Mouse (Mus musculus): Measurements from ENCODE around the gene Atp8b5.
A peak's percentile ranks its signal among the peaks of the same experiment; 100 is the strongest.

Atp8b5 gene

DNA sequence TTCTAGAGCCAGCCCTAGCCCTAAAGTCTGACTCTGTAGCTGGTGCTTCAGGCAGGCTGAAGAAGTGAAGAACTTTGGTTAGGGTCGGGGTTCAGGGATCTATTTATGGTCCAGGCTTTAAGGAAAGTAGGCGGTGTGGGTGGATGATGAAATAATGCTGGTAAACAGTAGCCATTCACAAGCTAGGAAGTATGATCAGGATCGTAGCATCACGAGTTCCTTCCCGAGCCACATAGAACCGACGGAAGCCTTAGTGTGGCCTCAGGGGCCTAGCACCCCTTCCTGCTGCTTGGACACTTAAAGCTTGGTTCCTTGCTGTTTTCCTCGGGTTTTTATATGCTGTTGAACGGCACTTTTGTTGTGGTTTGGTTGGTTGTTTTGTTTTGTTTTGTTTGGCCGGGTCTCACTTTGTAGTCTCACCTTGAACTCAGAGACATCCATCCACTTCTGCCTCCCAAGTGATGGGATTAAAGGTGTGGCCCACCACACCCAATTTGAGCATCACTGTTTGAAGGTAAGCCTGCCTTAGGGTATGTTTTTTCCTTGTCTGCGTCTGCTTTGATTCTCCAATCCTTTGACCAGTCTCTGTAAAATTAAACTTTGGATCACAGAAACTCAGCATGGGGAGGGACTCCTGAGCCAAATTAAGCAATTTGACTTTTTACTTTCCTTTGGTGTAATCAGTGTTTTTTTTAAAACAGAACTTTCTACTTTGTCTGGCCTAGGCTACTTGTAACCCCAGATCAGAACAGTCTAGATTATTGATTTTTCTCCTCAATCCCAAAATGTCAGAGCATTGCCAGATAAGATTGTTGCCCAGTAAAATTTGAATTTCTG lies 116.5 kb downstream of the Atp8b5 start:
- no peak for DNase-seq (ENCODE audit: low spot score in 2 of 2)

DNA sequence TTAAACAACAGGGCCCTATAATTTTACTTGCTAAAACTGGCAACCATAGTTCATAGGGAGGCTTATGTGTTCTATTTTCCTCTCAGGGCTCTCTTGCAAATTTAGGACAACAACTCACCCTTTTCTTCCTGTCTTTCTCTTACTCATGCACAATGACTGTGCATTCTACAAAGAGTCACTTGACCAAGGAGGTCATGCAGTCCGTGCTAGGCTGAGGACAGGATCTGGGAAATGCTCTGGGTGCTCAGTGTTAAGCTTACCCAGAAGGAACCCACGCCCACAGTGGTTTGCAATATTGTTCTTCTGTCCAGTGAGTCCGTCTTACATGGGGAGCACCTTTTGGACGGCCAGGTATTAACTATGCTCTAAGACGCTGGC lies 117.1 kb downstream of the Atp8b5 start:
- no peak for DNase-seq (ENCODE audit: low spot score in 2 of 2)

DNA sequence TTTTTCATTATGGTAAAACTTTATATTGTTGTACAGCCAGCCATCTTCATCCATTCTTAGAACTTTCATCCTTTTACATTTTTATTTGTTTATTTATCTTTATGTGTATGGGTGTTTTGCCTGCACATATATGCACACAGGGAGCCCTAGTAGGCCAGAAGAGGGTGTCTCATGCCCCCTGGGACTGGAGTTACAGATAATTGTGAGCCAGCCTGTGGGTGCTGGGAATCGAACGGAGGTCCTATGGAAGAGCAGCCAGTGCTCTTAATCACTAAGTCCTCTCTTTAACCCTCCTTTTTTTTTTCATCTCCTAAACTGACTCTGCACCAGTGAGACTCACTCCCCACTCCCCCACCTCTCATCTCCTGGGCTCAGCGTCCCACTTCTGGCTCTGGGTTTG lies 117.6 kb downstream of the Atp8b5 start:
- DNase-seq (ENCODE audit: low spot score in 2 of 2) = no peak

DNA sequence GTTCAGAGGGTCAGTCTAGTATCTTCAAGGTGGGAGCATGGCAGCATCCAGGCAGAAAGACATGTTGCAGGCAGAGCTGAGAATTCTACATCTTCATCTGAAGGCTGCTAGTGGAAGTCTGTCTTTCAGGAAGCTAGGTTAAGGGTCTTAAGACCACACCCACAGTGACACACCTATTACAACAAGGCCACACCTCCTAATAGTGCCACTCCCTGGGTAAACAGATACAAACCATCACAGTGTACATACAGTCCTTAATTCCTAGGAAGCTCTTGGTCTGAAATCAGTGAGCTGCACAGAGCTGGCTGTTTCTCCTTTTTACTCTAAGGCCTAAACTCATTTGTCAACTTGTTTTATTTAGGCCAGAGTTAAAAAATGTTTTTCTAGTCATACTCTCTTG lies 120.0 kb downstream of the Atp8b5 start:
- no peak for DNase-seq (ENCODE audit: low spot score in 2 of 2)

DNA sequence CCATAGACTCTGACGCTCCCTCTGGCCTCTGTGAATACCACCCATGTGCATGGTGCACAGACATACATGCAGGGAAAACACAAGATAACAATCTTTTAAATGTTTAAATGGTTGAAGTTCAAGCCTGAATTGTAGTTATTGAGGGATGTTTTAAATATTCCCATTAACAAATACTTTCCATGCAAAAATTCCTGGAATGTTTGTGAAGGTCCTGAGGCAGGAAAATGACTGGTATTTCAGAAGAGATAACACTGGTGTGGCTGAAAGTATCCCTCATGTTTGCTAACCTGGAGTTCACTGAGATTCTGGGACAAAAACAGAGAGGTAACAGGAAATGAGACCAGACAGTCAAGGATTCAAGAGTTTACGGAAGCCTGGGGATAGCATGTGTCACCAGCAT lies 122.4 kb downstream of the Atp8b5 start:
- DNase-seq (ENCODE audit: low spot score in 2 of 2) = no peak

DNA sequence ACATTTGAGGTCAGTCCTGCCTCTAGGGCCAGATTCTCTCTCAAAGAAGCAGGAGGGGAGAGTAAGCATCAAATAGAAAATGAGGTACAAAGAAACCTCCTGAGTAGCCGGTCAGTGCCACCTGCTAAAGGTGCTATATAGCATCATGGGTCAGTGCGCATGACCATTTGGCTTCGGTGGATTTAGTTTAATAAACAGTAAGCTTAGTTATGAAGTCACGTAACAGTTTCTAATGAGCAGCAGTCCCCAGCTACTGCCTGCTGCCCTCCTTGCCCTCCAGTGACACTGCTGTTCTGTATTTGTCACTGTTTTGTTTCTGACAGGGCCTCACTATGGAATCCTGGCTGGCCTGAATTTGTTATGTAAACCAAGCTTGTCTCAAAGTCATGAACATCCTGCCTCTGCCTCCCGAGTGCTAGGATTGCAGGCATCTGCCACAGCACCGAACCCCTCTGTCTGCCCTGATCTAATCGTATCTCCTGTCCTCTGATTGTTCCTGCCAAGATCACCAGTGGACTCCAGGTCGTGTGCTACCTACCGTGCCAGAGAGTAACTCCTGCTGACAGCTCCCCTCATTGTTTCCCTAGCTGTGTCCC lies 123.0 kb downstream of the Atp8b5 start:
- DNase-seq (ENCODE audit: low spot score in 2 of 2) = no peak

DNA sequence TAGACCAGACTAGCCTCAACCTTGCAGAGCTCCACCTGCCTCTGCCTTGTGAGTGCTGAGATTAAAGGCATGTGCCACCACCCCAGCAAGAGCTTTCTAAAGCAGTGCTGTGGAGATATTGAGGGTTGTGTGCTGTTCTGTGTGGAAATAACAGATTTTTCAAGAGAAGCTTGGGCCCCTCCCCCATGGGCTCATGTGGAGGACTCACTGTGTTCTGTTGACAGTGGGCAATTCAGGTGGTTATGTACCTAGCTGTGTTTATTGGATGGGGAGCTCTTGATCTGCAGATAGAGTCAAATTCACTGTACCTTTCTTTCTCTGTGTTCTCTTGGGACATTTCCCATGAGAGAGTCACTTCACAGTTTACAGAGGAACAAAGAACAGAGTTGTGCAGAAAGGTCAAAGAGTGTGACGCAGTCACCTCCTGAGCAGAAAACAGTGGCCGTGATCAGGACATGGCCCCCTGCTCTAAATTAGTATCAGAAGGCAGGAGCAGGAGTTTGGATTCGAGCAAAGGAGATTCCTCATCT lies 124.6 kb downstream of the Atp8b5 start:
- no peak for DNase-seq (ENCODE audit: low spot score in 2 of 2)

DNA sequence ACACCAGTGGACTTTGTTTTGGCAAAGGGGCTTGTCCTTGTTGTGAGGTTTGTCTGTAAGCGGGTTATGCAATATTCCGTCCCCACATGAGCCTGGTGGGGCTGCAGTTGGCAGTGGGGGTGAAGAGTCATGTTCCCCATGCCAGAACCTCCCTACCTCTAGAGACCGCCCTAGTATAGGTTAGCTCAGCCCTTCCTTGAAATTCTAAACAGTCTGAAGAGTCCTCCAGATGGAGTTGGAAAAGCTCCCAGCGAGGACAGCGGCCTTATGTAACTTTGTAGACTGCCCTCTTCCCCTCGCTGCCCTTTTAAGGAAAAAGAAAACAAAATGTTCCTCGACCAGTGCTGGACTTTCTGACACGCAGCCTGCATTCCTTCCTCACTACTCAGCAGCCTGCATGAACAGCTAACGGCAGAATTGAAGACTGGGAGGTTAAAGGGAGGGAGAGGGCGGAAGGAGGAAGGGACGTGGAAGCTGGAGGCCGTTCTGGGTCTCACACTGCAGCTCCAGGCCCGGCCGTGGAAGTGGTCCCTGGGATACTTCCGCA lies 127.5 kb downstream of the Atp8b5 start:
- peak in 1 of 2 experiments; percentile 77 for DNase-seq (ENCODE audit: low spot score in 2 of 2)

DNA sequence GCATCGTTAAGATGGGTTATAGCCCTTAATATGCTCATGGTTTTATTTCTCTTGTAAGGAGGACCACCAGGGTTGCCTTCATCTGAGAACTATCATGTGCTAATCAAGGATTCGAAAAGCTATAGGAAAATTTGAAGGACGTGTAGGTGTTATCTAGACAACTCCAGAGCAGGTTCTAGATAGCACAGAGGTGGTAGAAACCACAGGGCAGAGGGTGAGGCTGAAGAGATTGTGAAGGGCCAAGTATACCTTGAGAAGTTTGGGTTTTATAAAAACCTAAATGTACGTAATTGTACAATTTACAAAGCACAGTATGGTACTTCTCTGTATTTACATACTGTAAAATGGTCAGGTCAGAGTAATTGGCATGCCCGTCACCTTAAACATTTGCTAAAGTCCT lies 128.2 kb downstream of the Atp8b5 start:
- DNase-seq (ENCODE audit: low spot score in 2 of 2) = no peak

DNA sequence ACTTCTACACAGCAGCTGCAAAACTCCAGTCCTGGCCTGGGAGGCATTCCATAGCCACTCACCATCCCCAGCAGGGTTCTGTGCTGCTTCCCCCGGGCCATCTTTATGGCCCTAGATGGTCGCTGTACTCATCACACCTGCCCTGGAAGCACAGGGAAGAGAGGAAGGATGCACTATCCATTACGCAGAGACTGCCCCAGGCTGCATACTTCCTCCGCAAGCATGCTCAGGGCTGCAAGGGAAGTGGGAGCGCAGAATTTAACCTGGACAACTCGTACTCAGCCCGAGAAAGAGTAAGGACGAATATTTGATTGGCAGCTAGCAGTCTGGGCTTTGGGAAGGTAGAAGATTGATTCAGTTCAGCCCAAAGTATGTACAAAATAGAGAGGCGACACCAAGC lies 128.9 kb downstream of the Atp8b5 start:
- no peak for DNase-seq (ENCODE audit: low spot score in 2 of 2)

DNA sequence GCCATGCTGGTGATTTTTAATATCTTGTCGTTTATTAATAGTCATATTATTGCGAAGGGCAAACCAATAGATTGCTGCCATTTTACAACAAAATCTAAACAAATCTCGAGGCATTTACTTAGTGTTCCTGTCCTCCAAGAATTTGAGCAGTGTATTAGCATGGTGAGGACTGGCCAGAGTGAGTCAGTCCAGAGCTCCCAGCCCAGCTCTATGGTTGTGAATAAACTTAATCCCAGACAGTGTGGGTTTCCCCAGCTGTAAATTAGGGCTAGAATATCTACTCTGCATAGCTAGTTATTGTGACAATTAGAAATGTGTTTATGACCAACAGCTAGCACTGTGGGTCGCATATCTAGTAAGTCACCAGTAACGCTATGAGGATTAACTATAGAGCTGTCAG lies 129.4 kb downstream of the Atp8b5 start:
- DNase-seq (ENCODE audit: low spot score in 2 of 2) = no peak

DNA sequence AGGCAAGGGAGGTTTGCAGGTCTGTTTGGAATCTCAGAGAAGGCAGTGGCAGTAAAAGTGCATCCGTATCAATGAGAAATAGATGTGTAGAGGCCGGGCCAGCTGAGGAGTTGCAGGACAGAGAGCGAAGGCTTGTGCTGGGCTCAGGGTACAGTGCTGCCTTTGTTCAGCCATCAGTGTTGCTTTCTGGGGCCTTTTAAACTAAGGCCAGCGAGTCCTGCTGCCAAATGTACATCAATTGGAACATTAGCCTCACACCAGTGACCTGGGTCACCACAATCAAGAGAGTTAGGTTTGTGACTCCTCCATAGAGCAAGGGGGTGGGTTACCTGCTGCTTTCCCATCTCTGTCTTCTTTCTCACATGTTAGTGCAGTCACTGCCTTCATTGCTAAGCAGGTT lies 131.1 kb downstream of the Atp8b5 start:
- DNase-seq (ENCODE audit: low spot score in 2 of 2) = no peak

DNA sequence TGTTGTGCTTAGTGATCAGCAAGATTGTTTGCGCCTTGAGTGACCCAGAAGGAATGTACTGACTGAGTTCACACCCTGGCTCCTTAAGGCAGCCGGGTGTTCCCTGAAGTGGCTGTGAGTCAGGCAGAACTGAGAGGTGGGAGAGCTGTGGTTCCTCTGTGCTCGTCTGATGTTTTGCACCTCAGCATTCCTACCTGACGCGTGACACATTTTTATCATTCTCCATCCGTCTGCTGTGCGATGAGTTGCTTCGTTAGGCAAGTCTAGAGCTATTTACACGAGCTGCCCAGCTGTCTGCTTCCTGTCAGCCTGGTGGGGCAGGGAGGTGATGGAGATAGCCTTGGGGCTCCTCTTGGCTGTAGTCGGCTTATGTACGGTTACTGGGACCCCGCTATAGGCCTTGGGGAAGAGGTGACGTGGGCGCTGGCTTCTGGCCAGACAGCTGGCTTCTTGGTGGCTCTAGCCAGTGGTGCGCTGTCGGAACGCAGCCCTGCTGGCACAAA lies 131.9 kb downstream of the Atp8b5 start:
- DNase-seq (ENCODE audit: low spot score in 2 of 2) = no peak

DNA sequence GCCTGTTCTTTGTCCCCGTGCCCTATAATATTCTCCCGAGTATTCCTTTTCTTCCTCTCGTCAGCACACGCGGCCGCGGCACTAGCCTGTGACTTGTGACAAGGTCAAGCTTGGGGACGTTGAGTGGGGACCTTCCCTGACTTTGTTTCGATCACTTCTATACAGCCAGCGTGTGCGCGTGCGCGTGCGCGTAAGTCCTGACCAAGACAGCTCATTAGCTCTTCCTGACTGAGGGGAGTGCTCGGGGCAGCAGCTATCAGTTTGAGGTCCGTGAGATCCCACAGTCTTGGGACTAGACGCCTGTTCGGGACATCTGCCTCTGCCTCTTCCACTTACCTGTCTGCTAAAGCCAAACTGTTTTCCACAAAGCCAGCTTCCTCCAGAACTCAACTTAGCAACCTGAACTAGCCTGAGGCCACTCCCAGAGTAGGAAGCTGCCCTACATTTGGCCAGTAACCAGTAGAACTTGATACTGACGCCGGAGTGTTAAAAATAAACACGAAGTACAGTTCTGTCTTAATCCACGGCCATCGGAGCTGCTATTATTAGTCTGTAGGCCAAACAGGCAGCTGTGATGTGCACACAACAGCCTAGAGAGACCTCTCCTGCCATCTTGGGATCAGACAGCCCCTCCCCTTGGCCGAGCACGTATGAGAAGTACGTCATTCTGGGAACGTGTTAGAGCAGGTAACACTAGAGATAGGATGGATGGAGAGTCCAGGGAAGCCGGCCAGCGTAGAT lies 132.6 kb downstream of the Atp8b5 start:
- no peak for DNase-seq (ENCODE audit: low spot score in 2 of 2)

DNA sequence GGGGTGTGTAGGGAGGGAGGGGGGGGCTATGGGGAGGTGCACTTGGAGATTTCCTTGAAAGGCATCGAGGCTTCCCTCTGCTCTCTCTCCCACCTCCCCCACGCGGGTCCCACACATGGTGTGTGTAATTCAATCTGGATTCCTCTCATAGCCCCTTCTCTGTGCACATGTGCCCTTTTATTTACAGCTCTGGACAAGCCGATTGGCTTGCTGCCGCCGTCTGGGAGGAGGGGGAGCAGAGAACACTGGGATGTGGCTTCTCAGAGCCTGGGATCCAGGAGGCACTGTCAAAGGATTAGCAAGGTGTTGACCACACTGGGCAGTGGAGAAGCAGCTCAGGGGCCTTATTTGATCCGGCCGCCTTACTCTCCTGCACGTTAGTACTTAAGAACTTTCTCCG lies 134.0 kb downstream of the Atp8b5 start:
- DNase-seq (ENCODE audit: low spot score in 2 of 2) = peak; percentile 55 to 74

DNA sequence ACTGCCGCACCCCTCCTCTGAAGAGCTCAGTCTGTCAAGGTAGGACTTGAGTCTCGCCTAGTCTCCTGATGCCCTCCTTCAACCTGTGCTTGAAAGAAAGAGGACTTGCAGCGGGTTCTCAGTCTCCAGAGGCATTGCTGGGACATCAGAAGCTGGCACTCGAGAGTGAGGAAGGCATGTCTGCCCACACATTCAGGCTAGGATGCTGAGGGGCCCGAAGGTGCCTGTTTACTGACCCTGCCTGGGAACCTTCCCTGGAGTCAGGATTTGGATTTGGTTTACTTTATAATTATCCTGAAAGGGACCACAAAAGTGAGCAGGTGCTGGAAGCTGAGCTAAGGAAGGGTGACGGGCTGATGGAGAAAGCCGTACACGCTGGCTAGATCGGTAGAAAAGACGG lies 134.5 kb downstream of the Atp8b5 start:
- DNase-seq (ENCODE audit: low spot score in 2 of 2) = no peak

DNA sequence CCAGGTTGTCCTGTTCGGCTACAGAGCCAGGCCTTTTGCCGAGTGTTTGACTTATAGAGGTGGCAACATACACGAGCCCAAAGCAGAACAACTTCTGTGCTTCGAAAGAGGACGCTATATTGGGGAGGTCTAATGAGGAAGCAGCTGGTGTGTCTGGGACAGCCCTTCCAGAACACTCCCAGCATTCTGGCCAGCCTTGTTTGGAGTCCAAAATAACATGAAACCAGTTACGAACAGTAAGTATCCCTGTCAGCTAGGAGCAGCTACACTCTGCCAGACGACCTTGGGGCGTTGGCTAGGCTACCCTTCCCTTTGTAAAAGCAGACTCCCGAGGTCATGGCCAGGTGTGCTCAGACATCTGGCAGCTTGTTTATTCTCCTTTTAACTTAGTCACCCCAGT lies 135.3 kb downstream of the Atp8b5 start:
- DNase-seq (ENCODE audit: low spot score in 2 of 2) = no peak

DNA sequence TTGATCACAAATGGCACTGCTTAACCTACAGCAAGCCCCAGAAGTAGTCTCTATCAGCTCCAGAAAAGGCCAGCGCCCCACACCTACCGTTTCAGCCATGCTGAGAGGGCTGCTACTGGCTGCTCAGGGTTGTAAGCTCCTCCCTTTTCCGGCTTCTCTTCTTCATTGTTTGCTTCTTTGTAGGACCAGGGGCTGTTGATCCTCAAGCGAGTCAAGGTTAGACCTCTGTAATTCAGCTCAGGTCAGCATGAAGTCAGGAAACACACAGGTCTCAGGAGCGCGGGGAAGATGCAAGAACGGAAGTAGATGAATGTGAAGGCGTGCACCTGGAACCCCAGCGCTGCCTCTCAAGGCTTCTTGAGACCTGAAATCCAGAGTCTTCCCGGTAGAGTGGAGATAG lies 137.7 kb downstream of the Atp8b5 start:
- no peak for DNase-seq (ENCODE audit: low spot score in 2 of 2)

DNA sequence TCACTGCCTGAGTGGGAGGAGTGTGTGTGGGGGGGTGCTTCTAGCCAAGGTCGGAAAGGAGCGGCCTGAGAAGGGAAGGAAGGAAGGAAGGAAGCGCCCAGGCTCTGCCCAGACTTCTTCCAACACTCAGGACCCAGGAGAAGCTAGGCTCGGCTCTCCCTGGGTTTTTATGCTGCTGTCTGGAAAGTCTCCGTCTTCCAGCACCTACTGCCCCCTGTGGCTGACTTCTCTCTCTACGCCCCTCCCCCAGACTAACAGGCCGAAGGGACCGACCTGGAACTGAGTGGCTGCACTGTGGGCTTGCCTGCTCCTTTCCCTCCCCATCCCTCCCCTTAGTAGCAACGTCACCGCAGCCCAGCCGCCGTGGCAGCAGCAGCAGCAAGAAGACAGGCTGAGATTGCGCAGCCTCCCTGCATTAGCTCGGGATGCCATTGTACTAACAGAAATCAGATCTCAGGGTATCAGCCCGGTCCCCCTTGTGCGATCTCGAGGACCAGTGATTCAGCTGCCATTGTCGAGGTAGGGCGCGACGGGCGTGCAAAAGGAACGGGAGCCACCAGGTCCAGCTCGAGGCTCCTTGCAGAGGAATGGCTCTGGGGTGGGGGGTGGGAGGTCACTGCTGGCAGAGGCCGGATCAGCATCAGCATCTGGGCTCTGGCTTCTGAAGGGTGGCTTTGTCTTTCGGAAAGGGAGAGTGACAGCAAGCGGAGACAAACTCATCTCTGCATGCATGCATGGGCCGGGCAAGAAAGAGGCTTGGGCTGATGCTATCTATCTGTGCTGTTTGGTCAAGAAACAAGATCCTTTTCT lies 139.4 kb downstream of the Atp8b5 start:
- DNase-seq (ENCODE audit: low spot score in 2 of 2) = peak; percentile 77 to 84

DNA sequence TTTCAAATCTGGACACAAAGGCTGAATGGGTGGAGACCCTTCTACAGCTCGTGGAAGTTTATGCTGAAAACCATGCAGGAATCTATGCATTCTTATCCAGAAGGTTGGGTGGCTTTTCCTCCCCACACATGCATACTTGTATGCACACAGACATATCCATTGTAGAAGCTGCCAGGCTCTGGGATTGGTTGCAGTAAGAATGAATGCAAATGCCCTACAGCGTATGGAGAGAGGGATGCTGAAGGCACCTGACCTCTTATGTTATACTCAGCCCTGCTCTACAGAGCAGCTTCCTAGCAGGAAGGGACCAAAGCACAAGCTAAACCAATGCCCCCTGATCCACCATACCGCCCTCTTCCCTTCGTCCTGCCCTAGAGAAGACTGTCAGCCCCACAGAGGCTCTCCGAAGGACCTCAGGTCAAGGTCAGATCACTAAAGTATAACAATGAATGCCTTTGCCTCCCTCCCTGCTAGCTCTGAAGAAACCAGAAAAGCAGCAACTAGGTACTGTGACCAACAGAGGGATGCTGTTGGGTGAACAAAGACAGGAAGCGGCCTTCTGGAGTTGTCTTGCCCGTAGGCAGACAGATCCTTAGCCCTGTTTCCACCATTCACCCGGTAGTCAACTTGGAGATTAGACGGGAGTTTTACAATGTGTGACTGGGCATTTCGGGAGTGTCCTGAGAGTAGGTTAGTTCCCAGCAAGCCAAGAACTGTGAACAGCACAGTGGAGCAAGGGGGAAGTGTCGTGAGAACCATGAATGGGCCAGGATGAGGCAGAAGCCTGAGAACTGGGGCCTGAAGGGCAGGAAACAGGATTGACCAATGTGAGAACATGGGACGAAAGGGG lies 140.3 kb downstream of the Atp8b5 start:
- DNase-seq (ENCODE audit: low spot score in 2 of 2) = no peak
